Mouse (Mus musculus) liver, embryonic 15.5 days (tissue): Measurements from ENCODE around the gene Gfod1. TPM values are rescaled to one million over a fixed set of nuclear protein-coding genes. Genes with fewer than 3 reads are reported as not detected.

Source experiments
- ATAC-seq: fragments of 200-750 bp; cut with Nextera tagmentation; 2 replicates; pipeline ENCODE4 v1.8.0; 2017; ENCODE audit warnings: moderate number of reproducible peaks, mild to moderate bottlenecking, moderate library complexity; ENCODE audit not compliant: insufficient read depth
- H3K27ac ChIP-seq: fragments of 300-500 bp; sonication (generic); replicated peaks from 2 replicates; pipeline ENCODE4 v1.5.1; 2015; ENCODE audit warnings: mild to moderate bottlenecking, inconsistent platforms
- H3K27me3 ChIP-seq: fragments of 300-500 bp; sonication (generic); 2 replicates; pipeline ENCODE4 v1.6.1; 2015; ENCODE audit warnings: mild to moderate bottlenecking, inconsistent platforms
- H3K36me3 ChIP-seq: fragments of 300-500 bp; sonication (generic); replicated peaks from 2 replicates; pipeline ENCODE4 v1.6.1; 2015; ENCODE audit warnings: moderate library complexity, mild to moderate bottlenecking, inconsistent platforms
- H3K4me1 ChIP-seq: fragments of 300-500 bp; sonication (generic); replicated peaks from 2 replicates; pipeline ENCODE4 v1.6.1; 2015; ENCODE audit warnings: inconsistent platforms
- H3K4me2 ChIP-seq: fragments of 300-500 bp; sonication (generic); 2 replicates; pipeline ENCODE4 v1.6.1; 2015; ENCODE audit warnings: moderate library complexity, mild to moderate bottlenecking, inconsistent platforms
- H3K4me3 ChIP-seq: fragments of 300-500 bp; sonication (generic); replicated peaks from 2 replicates; pipeline ENCODE4 v1.5.1; 2015; ENCODE audit warnings: mild to moderate bottlenecking, inconsistent platforms
- H3K9ac ChIP-seq: fragments of 300-500 bp; sonication (generic); 2 replicates; pipeline ENCODE4 v1.6.1; 2015; ENCODE audit warnings: moderate library complexity, mild to moderate bottlenecking, inconsistent platforms
- H3K9me3 ChIP-seq: fragments of 300-500 bp; sonication (generic); replicated peaks from 2 replicates; pipeline ENCODE4 v1.6.1; 2016; ENCODE audit warnings: inconsistent platforms
- WGBS: fragments of 180-500 bp; shearing (Covaris S2); methylation state at CpG from one replicate; pipeline ENCODE4 v1.1.7; 2015; ENCODE audit warnings: mixed read lengths; ENCODE audit not compliant: insufficient replicate concordance; 5-methylcytosine and 5-hydroxymethylcytosine counted together
- polyA plus RNA-seq: library from polyadenylated mRNA; unstranded; fragments of >200 nt; fragmentation: Nextera tagmentation; extraction: Ambion mirVana; gene quantifications from 2 replicates; pipeline ENCODE4 v1.2.1, GENCODE M21; 2015

The Gfod1 gene
- polyA plus RNA-seq, 1 experiment from 2014 or later, result 0.24 TPM

DNA sequence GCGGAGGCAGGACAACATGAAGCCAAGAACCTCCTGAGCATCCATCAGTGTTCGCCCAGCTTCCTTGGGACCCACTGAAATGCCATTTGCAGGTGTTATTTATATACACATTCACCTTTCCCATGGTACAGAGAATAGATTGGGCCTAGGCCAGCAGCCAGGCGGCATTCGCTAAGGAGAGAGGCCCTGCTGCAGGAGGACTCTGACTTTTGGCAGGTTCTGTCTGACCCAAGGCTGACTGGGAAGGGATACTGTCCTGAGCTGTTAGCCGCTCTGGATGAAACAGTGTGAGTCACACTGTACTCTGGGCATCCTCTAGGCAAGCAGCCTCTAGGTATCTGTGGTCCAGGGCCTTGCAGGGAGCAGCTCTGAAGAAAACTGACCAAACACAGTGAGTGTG, 6.4 kb downstream of the Gfod1 start:
- Histone ChIP-seq H3K9me3 (no peaks in the 10 kb centered on the region), H3K4me3 (no peak overlapping the region), H3K27me3 (peaks cover 48% of the 10 kb centered on the region), H3K9ac (no peak overlapping the region), H3K27ac (no peak overlapping the region), H3K4me1 (peaks cover 14% of the 10 kb centered on the region), H3K4me2 (no peak overlapping the region), H3K36me3 (no peaks in the 10 kb centered on the region)
- no peak for ATAC-seq
- 75% methylated on average over 5 of the region's 5 CpGs for WGBS

DNA sequence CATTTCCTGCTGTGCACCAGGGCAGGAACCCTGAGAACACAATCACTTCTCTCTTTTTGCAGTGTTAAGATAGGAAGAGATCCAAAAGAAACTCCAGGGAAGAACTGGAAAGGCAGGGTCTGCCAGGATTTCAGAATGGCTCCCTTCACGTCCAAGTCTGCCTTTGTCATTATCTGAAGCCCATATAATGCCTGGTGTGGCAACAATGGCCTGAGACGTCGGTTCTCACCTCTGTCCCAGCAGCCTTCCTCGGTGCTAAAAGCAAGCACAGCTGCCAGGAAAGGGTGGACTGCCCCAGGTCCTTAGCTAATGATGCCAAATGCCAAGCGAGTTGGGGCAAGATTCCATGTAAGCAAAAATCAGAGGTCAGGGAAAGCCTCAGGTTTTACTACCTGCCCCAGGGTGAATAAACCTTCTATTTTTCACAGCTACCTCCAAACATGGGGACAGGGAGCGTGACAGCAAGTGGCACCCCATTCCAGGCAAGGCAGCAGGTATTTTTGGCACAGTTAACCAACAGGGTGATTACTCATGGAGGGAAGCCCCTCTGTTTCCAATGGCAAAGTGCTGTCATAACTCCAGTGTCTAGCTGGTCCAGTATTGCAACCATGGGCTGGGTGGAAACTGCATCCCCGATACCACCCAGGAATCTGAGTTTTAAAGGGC, 7.7 kb downstream of the Gfod1 start:
- peaks cover 8% of the 10 kb centered on the region; the same call in 1 of the 2 replicates for H3K4me1 ChIP-seq
- H3K27me3 ChIP-seq, result peaks cover 36% of the 10 kb centered on the region
- 66% methylated on average over 7 of the region's 7 CpGs for WGBS
- H3K4me2 ChIP-seq, result no peak overlapping the region
- no peak overlapping the region for H3K9ac ChIP-seq
- H3K9me3 ChIP-seq, result no peaks in the 10 kb centered on the region
- H3K4me3 ChIP-seq, result no peak overlapping the region
- no peaks in the 10 kb centered on the region for H3K36me3 ChIP-seq
- H3K27ac ChIP-seq, result no peak overlapping the region
- ATAC-seq, result no peak

DNA sequence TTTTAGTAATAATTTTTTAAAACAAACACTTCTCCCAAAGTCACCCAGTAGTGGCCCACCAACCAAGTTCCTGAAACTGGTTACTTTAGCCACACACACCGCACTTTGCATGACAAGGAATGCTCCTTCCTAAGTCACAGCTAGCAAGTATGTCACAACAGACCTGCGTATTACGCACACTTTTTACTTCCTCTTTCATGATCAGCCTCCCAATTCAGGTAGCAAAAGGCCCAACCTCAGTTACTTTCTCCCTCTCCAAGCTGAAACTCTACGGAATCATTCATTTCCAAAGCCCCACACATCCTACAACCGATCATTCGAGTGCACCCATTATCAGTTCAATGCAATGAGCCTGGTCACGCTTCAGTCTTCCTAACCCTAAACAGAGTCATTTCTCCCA, 8.3 kb downstream of the Gfod1 start:
- H3K9me3 ChIP-seq, result no peaks in the 10 kb centered on the region
- H3K36me3 ChIP-seq, result no peaks in the 10 kb centered on the region
- WGBS, result 50% methylated on average over 7 of the region's 7 CpGs
- no peak for ATAC-seq
- 0 out of 2 replicates have a peak overlapping the region, but pooled peaks have one; percentile 12 for H3K27ac ChIP-seq
- H3K4me3 ChIP-seq, result no peak overlapping the region
- peaks cover 3% of the 10 kb centered on the region; the same call in 1 of the 2 replicates for H3K4me1 ChIP-seq
- no peak overlapping the region for H3K9ac ChIP-seq
- peaks cover 30% of the 10 kb centered on the region for H3K27me3 ChIP-seq
- H3K4me2 ChIP-seq, result no peak overlapping the region

DNA sequence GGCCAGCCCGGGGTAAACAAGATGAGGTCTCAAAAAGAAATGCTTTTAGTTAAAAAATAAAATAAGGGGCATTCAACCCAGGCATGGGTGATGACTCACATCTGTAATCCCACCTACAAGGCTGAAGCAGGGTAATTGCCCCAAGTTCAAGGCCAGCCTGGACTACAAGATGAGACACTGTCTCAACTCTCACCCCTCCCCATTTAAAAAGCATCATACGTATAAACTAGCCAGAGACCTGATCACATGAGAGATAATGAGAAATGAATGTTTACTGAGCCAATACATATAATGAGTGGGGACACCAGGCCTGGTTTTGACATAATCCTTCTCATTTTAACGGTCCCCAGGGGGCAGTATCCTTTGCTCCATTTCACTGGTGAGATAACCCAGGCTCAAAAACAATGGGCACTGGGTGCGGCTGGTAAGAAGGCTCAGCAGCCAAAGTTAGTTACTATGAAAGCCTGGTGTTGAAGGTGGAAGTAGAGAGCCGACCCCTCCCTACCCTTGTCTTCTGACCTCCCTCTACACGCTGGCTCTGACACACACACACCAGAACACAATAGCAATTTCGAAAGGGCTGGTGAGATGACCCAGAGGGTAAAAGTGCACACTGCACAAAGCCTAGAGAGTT, 8.9 kb downstream of the Gfod1 start:
- Histone ChIP-seq H3K4me1 (no peaks in the 10 kb centered on the region), H3K36me3 (no peaks in the 10 kb centered on the region), H3K27me3 (peaks cover 24% of the 10 kb centered on the region), H3K27ac (peak overlapping the region; percentile 12; the same call in 1 of the 2 replicates), H3K9ac (no peak overlapping the region), H3K9me3 (no peaks in the 10 kb centered on the region), H3K4me2 (no peak overlapping the region), H3K4me3 (no peak overlapping the region)
- WGBS, result 37% methylated on average over 7 of the region's 7 CpGs
- no peak for ATAC-seq

DNA sequence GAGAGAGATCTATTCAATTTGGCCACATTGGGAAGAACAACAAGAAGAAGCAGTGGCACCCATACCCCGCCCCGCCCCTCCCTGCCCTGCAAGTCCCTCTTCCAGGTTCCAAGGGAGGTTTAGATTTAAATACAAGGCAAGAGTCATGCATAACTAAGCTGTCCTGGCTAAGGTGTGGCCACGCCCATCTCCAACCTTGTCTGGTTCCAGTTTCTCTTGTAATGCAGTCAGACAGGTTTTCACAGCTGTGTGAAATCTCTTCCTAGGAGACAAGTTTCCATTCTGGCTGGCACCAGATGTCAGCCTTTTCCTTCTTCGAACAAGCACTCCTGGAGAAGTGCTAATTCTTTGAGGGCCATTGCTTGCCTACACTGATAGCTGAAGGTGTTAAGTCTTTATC, 11.1 kb downstream of the Gfod1 start:
- H3K4me2 ChIP-seq, result no peak overlapping the region
- no peaks in the 10 kb centered on the region for H3K36me3 ChIP-seq
- ATAC-seq, result no peak
- H3K27ac ChIP-seq, result no peak overlapping the region
- no peaks in the 10 kb centered on the region for H3K4me1 ChIP-seq
- H3K4me3 ChIP-seq, result no peak overlapping the region
- H3K9ac ChIP-seq, result no peak overlapping the region
- no peaks in the 10 kb centered on the region for H3K9me3 ChIP-seq
- WGBS, result 72% methylated on average over 4 of the region's 4 CpGs
- H3K27me3 ChIP-seq, result peaks cover 14% of the 10 kb centered on the region; the same call in 1 of the 2 replicates

DNA sequence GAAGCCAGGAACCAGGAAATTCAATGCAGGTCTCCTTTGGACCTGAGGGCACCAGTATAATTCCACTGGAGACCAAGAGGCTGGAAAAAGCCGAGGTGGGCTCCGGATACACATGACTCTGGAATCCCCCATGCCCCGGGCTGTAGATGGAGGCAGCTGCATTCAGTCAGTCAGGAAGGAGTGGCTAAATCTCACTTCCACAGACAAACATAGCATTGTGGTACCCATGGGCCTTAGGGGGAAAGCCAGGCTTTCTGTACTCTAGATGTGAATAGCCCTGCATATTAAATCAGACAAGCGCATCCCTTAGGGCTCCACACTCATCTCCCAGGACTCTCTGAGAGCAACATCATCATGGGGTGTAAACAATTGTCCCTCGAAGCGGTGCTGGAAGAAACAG, 14.9 kb downstream of the Gfod1 start:
- H3K27me3 ChIP-seq, result no peaks in the 10 kb centered on the region
- whole genome bisulfite sequencing, result 64% methylated on average over 6 of the region's 6 CpGs

DNA sequence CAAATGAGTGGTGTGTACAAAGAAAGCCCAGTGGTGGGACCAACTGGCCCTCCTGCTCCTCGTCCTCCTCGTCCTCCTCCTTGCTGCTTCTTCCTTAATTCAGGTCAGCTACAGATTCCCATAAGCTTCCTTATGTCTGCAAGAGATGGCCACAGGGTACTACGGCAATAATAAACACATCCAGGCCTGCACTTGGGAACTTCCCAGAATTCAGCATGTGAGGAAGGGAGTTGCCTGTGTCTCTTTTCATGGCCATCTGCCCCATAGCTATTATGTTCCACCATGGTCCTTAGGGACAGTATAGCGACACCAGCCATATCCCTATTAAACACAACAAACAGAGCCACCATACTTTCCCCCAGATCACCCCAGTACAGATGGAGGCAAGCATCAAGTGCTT, 15.5 kb downstream of the Gfod1 start:
- Histone ChIP-seq H3K4me2 (no peak overlapping the region), H3K9ac (no peak overlapping the region), H3K4me3 (no peak overlapping the region), H3K4me1 (0 out of 2 replicates have a peak, but pooled peaks cover 4% of the 10 kb centered on the region), H3K27me3 (no peaks in the 10 kb centered on the region), H3K27ac (no peak overlapping the region), H3K36me3 (no peaks in the 10 kb centered on the region), H3K9me3 (no peaks in the 10 kb centered on the region)
- 65% methylated on average over 4 of the region's 4 CpGs for WGBS
- ATAC-seq, result no peak

More for the DNA sequence above, 14.9 kb downstream of the Gfod1 start:
- Histone ChIP-seq H3K9me3 (no peaks in the 10 kb centered on the region), H3K36me3 (no peaks in the 10 kb centered on the region), H3K9ac (no peak overlapping the region), H3K4me3 (no peak overlapping the region), H3K27ac (no peak overlapping the region), H3K4me2 (no peak overlapping the region), H3K4me1 (0 out of 2 replicates have a peak, but pooled peaks cover 4% of the 10 kb centered on the region)
- ATAC-seq, result no peak

DNA sequence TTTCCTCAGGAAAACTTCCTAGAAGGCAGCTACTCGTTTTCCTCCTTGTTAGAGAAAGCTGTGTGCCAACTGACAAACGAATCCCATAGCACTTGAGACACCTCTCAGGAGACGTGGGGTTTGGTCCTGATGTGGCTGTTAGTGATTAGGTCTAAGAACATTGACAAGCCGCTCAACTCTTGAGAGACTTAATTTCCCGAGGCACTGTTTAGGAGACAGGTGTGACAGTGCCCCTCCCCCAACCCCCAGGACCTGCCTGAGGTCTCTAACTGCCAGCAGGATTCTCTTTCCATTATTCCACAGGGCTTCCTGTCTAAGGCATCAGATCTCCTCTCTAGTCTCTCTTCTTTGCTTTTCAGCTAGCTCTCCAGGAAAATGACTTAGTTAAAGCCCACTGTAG, 15.9 kb downstream of the Gfod1 start:
- H3K27me3 ChIP-seq, result no peaks in the 10 kb centered on the region
- H3K36me3 ChIP-seq, result no peaks in the 10 kb centered on the region
- H3K4me3 ChIP-seq, result no peak overlapping the region
- no peak overlapping the region for H3K9ac ChIP-seq
- no peak for ATAC-seq
- H3K9me3 ChIP-seq, result no peaks in the 10 kb centered on the region
- no peak overlapping the region for H3K4me2 ChIP-seq
- WGBS, result 53% methylated on average over 5 of the region's 5 CpGs
- H3K4me1 ChIP-seq, result 0 out of 2 replicates have a peak, but pooled peaks cover 4% of the 10 kb centered on the region
- H3K27ac ChIP-seq, result no peak overlapping the region

DNA sequence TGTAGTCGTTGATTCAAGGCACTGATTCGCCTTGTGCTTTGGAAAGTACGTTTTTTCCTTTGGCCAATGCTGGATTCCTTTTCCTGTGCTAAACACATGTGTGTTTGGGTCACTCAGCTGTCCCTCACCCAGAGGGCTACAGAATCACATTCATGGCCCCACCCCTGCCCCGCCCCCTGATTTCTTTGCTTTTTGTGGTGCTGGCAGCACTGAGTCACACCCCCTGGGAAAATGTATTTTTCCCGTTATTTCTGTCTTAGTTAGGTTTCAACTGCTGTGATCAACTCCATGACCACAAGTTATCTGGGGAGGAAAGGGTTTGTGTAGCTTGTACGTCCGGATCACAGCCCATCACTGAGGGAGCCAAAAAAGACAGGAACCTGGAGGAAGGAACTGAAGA, 17.1 kb downstream of the Gfod1 start:
- ATAC-seq, result no peak
- Histone ChIP-seq H3K4me3 (no peak overlapping the region), H3K27ac (no peak overlapping the region), H3K9ac (no peak overlapping the region), H3K4me1 (0 out of 2 replicates have a peak, but pooled peaks cover 4% of the 10 kb centered on the region), H3K27me3 (no peaks in the 10 kb centered on the region), H3K9me3 (no peaks in the 10 kb centered on the region), H3K36me3 (no peaks in the 10 kb centered on the region), H3K4me2 (no peak overlapping the region)
- 56% methylated on average over 7 of the region's 7 CpGs for WGBS

DNA sequence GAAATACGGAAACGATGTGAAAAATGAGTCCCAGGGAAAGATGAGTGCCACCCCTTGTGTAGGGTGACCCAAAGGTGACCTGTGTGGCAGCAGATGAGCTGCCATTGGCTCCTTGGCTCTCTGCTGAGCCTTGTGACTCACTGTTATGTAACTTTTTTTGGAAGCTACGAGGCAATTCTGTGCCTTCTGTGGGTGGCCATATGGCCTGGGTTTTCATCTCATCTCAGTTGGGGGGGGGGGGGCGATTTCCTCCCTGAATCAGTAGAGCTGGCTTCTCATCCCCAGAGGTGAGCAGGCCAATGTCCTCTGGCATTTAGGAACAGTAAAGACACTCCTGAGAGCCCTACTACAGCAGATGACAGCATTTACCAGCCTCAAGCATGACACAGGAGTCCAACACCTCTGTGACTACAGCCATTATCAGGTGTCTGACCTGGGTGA, 19.2 kb downstream of the Gfod1 start:
- Histone ChIP-seq H3K4me1 (0 out of 2 replicates have a peak, but pooled peaks cover 4% of the 10 kb centered on the region), H3K9me3 (no peaks in the 10 kb centered on the region), H3K9ac (no peak overlapping the region), H3K4me3 (no peak overlapping the region), H3K4me2 (no peak overlapping the region), H3K27ac (no peak overlapping the region), H3K27me3 (no peaks in the 10 kb centered on the region), H3K36me3 (no peaks in the 10 kb centered on the region)
- 57% methylated on average over 4 of the region's 4 CpGs for WGBS
- no peak for ATAC-seq

DNA sequence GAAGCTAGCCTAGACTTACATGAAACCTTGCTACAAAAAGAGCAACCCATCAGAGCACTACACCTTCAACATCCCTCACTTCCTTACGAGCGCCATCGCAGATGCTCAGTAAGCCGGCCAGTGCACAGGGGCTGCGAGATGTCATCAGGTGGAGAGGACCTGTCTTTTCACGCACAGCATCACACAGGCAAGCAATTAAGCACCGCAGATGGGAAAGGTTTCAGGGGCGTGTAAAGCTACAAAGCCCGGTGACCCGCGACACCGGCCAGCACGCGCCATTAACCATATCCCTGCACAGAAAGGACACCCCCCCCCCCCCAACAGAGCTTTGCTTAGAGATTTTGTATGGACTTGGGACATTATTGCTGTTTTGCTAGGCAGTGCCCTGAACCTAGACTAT, 30.1 kb downstream of the Gfod1 start:
- no peaks in the 10 kb centered on the region for H3K27me3 ChIP-seq
- H3K4me1 ChIP-seq, result peaks cover 7% of the 10 kb centered on the region
- no peak overlapping the region for H3K4me2 ChIP-seq
- H3K9ac ChIP-seq, result no peak overlapping the region
- 86% methylated on average over 14 of the region's 14 CpGs for WGBS
- no peaks in the 10 kb centered on the region for H3K9me3 ChIP-seq
- H3K27ac ChIP-seq, result no peak overlapping the region
- ATAC-seq, result no peak
- H3K4me3 ChIP-seq, result no peak overlapping the region
- no peaks in the 10 kb centered on the region for H3K36me3 ChIP-seq
